Mouse (Mus musculus): ENCODE results near the gene Eefsec.

Gene Eefsec

DNA sequence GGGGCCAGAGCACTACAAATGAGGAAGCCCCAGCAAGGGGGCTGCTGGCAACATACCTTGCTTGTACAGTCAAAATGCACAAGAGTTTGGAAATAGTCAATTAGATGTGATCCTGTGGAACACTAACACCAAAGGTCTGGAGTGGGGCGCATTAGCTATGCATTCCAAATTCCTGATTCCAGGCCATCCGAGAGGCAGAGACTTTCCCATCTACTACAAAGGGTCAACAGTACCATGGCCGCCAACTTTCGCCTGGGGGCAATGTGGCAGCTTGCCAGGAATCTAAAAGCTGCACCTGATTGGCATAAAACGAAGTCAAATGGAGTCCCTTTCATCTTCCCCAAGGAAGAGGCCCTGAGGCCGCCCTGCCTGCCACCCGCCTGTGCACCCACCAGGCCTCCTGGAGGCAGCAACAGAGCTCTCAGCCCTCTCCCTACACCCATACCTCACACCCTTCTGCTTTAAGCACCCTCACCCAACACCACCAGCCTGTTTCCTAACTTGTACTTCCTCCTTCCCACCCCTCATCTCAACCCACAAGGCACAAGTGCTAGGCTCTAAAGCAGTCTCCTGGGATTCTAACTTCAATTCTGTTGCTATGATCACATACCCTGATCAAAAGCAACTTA lies 30.1 kb downstream of the Eefsec start:
- peak in 1 of 2 experiments; percentile 29 for DNase-seq (ENCODE audit: low spot score in 2 of 2)

DNA sequence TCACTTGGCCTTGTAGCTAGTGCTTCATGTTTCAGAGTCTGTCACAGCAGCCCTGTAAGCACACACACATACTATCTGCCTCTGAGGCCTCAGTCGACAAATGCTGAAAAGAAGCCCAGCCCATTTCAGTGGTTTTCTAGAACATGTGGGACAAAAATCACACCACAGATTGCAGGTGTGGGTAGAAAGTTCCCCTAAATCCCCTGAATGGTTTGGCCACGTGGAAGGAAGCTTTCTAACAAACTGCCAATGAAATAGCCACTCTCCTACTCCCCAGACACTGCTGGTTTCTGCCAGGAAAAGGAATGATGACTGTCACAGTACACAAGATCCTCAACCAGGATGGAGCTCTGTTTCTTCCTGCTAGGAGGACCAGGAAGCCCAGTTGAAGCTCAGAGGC lies 33.7 kb downstream of the Eefsec start:
- DNase-seq (ENCODE audit: low spot score in 2 of 2): no peak

DNA sequence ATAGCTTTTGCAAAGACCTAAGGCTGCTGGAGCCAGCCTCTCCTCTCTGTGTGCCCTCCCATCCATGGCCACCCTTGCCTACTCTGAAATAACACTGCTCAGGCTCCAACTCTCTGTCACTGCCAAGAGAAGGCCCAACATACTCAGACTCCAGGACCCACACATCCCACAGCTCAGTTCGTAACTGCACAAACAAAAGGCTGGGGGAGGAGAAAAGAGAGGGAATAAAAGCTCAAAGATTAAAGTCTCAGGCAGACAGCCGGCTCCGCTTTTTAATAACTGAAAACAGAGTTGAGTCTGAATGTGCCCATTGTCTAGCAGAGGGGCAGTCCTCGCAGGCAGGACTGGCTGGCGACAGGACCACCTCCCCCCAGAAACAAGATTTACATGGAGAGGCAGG lies 36.8 kb downstream of the Eefsec start:
- no peak for DNase-seq (ENCODE audit: low spot score in 2 of 2)

DNA sequence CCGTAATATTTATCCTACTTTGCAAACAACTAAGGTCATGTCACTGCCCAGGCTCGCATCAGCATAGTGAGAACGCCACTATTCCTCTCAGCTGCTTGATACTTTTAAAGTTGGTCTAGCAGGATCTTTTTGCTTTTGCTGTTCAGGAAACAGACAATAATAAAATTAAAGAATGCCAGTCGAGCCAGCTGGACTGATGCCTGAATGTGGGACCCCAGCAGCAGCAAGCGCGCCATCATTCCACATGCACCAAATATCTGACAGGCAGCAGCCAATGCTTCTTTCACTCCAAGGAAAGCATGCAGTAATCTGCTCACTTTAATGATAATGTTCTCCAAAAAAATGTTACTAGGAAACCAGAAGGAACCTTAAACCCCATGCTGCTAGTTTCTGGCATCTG lies 45.9 kb downstream of the Eefsec start:
- DNase-seq (ENCODE audit: low spot score in 2 of 2): no peak

DNA sequence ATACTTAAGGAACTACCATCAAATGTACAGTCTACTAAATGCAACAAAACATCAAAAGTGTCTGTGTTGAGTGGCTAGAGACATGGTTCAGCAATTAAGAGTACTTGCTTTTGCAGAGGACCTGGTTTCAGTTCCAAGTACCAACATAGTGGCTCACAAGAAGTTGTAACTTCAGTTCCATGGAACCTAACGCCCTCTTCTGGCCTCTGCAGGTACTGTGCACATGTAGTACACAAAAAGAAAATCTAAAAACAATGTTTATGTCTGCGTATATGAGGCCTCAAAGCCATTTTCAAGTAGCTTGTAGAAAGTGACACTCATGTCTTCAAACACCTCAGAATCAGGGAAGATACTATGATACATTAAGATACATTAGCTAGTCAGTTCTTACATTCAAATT lies 48.4 kb downstream of the Eefsec start:
- DNase-seq (ENCODE audit: low spot score in 2 of 2): no peak

DNA sequence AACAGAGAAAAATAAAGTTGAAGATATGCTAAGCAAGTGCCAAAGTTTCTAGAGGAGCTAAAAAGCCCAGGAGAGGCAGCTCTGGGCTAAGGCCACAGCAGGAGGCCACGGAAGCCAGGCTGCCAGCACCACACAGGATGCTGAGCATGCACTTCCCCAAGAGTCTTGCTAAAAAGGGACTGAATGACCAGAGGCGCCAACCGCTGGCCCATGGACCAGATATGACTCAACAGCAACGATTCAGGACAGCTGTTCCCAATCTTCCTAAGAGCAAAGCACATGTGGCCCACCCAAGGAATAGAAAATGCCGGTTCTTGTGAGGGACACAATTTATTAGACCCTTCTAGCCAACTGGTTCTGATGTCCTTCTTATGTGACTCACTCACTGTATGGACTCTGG lies 57.4 kb downstream of the Eefsec start:
- DNase-seq (ENCODE audit: low spot score in 2 of 2): no peak

DNA sequence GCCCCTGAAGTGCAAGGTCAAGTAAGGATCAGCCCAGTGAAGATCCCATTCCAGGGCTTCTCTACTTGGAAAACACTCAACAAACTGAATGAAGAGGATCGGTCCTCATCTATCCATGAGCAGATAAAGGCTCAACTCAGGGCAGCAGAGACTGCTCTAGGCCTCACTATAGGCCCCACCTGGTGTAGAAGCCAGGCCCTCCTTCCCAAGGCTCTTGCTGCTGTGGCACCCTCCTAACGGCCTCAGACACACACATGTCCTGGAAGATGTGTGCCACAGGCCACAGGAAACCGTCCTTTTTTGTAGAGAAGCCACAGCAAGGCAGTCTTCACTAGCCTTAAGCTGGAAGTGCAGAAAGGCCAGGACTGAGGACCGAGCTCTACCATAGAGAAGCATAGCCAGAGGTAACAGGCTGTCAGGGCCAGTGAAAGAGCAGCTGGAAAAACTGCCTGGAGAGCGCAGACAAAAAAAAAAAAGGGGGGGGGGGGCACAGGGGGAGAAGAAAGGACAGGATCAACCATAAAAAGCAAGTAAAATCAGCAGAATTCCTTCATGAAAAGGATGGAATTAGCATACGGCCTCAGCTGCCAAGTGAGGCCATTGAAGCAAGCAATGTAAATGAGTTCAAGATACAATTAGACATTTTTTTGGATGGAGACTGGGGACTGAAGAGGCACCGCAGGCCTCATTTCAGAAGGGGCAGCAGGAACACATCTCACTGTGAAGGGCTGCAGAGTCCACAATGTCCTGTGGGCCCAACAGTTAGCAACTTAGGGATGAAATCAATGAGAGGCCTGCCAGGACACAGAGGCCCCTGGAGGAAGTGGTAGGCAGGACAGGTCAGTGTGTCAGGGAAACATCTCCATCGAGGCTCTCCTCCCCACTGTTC lies 58.3 kb downstream of the Eefsec start:
- DNase-seq (ENCODE audit: low spot score in 2 of 2): peak; percentile 43 to 44

DNA sequence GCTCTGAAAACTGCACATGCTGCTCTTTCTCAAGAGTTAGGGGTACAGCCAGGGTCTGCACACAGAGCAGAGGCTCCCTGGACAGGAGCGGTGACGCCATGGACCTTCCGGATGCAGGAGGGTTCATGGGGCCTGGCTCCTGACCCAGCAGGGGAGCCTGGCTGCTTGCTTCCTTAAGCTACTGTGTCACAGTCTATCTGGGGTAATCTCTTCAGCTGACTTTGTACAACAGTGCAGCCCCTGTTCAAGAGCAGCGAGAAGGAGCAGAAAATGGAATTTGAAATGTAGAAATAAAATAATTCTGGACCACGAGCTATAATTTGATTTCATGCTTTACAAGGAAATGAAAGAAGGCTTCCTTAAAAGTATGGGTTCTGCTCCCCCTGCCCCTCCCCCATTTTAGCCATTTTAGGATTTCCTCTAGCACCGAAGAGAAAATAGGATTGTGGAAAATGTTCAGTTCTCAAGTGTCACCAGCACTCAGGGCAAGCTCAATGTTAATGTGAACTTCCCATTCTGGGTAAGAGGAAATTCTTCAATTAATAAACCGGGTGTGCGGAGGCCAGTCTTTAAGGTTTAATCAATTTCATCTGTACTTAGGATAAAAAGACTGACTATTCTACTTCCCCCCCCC lies 61.8 kb downstream of the Eefsec start:
- DNase-seq (ENCODE audit: low spot score in 2 of 2): no peak

DNA sequence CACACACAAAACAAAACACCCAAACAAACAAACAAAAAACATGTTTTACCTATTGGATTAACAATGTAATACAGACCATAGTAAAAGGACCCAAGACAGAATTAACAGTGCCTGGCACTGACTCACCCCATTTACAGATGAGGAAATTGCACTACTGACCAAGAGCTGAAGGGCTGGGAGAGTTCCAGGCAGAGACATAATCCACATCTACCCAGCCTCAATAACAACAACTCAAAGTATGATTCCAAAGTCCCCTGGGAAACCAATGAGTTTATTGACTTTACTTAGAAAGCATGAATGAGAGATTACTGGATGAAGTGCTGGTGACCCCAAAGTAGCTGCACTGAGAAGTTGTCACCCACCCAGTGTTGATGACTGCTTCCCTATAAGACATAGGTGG lies 62.6 kb downstream of the Eefsec start:
- DNase-seq (ENCODE audit: low spot score in 2 of 2): no peak

DNA sequence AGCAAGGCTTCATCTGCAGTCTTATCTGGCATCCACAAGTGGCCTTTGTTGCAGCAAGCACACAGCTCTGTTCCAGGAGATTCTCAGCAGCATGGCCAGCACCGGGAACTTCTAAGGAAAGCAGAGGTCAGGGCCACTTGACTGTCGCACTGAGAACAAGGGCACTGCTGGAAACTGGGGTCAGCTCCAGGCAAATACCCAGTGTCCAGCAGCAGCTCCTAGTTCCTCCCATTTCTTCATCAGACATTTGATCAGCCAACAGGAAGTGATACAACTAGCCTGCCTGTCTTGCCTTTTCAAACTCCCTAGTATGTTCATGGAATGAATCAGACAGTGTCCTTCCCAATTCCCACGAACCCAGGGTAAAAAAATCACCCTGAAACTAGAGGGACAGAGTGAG lies 66.6 kb downstream of the Eefsec start:
- DNase-seq (ENCODE audit: low spot score in 2 of 2): no peak

DNA sequence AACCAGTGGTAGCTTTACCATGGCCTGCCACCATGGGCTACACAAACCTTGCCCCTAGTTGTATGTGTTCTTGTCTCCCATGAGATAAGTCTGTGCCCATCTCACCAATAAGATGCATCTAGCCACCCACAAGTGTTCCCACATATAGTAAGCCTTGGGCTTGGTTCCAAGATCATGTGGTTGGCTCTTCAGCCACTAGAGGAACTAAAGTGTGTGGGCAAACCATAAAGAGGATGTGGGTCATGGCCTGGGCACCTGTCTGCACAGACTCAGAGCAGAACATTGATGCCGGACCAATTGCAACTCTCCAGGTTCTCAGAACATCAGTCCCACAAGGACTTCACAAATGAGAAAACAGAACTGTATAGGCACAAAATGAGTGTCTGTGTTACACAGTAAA lies 67.5 kb downstream of the Eefsec start:
- DNase-seq (ENCODE audit: low spot score in 2 of 2): no peak

DNA sequence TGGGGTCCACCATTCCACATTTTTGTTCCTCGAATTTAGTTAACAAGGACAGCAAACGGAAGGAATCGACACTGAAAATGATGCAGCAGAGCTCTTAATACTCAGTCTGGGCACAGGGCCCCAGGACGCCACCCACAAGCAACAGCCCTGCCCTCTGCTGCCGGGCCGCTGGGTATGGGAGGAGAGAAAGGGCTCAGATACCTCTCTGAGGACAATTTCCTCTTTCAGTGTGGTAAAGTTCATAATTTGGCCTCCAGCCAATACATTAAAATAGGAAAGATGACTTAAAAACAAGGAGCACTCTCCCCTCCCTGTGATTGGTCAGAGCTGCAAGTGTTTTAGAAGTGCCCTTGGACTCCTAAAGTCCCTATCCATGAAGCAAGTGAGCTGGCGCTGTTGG lies 72.1 kb downstream of the Eefsec start:
- no peak for DNase-seq (ENCODE audit: low spot score in 2 of 2)

DNA sequence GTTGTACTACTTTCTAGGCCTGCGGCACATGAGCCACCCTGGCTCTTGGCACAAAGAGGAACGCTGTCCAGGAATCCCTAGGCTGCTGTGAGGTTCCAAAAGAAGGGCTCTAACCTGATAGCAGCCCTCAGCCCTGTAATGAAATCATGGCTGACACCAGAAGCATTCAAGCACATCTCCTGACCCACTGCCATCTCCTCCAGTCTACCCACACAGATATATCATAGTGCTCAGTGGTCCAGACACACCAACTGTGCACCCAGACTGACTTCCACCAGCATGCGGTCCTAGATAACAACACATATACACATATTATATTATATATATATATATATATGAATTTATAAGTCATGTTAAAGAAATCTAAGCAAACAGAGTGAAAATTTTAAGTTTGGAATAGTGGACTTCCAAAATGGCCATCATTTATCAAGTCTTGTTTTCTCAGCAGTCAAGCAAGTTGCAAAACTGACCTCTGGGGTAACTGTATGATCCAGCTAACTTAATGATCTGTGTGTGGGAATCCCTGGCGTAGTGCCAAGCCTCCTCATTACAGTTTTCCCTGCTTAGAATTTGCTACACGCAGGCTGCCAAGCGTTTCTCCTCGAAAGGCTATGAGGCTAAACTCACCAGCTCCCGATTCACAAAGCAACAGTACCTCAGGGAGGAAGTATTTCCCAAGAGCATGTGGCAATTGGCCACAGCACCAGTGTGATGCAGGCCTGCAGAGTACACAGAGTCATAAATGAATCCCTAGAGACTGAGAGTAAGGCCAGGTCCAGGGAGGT lies 76.3 kb downstream of the Eefsec start:
- peak; percentile 48 to 53 for DNase-seq (ENCODE audit: low spot score in 2 of 2)

DNA sequence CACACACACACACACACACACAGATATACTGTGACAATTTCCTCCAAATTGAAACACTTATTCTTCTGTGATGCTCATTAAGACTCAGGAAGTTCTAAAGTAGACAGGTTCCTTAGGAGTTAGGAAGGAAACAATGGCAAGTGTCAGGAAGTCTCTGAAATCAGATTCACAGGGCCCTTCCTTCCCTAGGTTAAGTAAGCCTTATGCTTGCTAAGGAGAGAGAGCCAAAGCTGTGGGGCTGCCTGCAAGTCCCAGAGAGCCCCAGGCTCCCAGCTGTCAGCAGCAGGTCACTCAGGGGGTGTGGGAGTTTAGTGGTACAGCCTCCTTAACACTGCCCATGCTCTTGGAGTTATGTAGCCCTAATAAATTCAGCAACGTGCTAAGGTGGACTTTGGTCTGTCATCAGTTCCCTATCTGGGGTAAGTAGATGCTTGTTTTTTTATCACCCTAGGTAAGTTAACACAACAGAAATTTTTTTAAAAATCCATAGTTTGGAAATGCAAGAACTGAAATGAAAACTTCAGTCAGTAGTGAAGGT lies 82.8 kb downstream of the Eefsec start:
- no peak for DNase-seq (ENCODE audit: low spot score in 2 of 2)

DNA sequence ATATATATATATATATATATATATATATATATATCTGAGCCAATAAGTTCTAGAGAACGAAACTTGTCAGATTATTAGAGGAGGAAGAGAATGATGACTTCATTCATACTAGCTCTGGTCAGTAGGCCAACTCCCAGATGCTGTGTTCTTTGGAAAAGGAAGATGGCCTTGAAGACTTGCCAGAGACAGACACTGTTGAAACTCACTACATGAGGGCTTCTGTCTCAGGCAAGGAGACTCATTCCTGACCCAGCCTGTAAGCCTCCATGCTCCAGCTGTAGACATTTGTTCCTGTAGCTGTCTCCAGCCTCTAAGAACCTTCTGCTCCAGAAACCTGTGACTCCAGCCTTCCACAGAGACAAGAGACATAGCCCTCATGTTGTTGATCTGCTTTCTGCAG lies 85.2 kb downstream of the Eefsec start:
- DNase-seq (ENCODE audit: low spot score in 2 of 2): no peak

DNA sequence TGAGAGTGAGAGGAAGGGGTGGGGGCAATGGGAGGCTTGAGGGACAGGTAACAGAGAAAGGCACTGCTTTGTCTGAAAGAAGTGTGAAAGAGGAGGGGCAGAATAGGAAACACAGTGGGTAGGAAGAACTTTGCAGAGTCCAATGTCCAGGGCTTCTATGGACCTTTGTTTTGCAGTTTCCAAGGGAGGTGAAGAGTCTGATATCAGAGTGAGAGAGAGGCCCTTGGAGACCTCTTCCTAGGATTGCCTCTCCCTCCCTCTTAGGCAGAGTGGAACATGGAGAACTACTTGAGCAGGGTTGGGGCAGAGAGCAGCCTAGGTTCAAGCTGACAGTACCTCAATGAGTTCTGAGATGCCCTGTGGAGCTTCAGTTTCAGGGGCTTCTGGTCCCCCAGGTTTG lies 88.1 kb downstream of the Eefsec start:
- no peak for DNase-seq (ENCODE audit: low spot score in 2 of 2)

DNA sequence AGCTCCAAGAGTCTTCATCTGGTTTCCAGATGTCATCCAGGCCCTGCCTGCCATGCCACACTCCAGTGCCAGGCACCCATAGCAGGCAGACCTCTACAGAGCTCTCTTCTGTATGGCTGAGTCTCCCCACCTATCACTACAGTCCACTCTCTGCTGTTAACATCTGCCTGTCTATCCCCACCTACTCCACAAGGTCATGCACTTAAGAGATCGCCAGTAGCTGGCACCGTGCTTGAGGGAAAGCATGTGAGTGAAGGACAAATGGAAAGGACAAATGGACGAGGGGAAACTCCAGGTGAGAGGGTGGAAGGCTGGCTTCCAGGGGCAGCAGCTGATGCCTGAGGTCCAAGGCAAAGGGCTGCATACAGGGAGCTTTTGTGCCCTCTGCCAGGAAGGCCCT lies 90.5 kb downstream of the Eefsec start:
- DNase-seq (ENCODE audit: low spot score in 2 of 2): no peak

DNA sequence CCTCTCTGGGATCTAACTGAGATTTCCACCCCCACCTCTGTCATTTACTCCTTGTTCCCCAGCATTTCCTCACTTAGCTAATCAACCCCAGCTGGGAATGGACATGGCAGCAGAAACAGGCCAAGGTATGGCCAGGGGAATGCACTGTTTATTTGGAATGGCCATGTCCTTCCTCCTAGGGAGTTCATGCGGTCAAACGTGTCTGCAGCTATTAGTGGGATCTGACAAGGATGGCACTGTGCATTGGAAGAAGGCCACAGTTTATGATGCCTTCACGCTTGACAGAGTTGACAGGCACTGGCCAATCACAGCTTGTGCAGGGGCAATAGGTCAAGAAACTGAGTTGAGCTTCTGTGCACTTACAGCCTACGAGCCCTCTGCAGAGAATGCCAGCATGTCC lies 93.8 kb downstream of the Eefsec start:
- no peak for DNase-seq (ENCODE audit: low spot score in 2 of 2)

DNA sequence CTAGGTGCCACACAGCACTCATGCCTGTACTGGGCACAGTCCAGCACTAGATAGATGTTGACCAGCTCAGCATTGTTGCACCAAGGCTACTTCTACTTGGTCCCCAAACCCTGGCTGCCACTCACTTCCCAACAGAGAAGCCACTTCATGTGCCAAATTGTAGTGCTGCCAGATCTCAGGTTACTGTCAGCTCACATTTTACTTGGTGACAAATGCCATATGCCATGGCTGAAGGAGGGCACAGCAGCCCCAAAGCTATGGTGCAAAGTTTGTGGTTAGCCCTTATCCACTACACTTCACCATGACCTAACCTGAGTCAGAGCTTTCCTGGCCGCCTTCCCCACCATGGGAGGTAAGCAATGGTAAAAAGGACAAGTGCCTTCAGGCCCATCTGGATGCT lies 99.6 kb downstream of the Eefsec start:
- no peak for DNase-seq (ENCODE audit: low spot score in 2 of 2)

DNA sequence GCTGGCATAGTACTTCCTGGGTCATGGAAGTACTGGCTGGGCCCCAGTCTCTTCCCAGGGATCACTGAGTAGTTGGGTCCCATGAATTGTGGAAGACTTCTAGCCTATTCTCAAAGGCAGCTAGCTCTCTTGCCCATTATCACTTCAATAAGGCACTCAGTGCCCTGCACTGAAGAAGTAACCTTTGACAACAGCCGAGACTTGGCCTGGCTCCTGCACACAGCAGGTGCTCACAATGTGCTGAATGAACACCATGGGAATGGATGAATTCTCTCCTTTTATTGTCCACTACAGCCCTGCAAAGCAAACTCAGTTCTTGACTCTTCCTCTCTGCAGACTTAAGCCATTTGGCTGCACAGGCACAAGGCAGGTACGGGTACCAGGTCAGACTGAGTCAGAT lies 101.0 kb downstream of the Eefsec start:
- DNase-seq (ENCODE audit: low spot score in 2 of 2): no peak

DNA sequence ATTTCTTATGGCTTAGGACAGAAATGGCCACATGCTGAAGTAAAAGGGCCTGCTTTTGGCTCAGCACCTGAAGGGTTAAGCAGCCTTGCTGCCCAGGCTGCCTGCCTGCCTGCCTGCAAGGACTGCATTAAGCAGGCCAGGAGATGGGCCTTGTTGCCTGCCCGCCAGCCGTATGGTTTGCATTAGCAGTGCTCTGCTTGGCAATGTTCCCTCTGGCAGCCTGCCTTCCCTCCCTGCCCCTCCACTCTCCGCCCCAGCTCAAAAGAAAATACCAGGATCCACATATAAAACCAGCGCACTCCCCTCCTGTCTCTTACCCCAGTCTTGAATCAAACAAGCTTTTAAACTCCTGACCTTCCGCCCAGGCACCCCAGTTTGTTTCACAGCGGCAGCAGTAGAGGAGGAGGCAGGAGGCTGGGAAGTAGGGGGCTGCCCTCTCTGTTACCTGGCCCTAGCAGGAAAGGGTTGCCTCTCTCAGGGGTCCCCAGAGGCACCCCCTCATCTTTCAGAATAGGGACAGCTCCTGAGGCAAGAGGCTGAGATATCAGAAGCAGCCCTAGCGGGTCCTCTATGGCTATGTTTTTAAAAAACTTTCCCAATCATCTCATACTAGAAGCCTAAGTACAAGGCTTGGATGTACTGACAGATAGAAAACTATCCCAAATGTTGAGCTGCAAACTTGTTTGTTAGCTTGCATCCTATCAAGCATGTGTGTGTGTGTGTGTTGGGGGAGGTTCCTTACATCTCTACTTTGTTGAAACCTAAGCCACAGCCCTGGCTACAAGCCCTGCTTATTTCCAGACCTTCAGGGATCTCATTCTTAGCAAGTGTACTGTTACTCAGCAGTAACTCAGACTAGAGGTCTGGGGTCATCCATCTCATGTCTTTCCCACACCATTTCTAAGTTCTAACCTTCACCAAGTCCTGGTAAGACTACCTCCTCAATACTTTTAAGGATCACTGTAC lies 102.6 kb downstream of the Eefsec start:
- DNase-seq (ENCODE audit: low spot score in 2 of 2): peak; percentile 89 to 90

All from right cerebral cortex, postnatal 10 days (tissue).